Mouse (Mus musculus) liver, postnatal 0 days (tissue): ENCODE data around the gene Pfdn4.

Source experiments
- CTCF ChIP-seq: sonication (generic); IDR thresholded peaks from 2 replicates; pipeline ENCODE4 v1.5.1; 2016; ENCODE audit warnings: antibody characterized with exemption, low read depth
- EP300 ChIP-seq: IDR thresholded peaks from 2 replicates; pipeline ENCODE4 v1.6.1; 2016; ENCODE audit warnings: antibody characterized with exemption, low read depth, mild to moderate bottlenecking

DNA sequence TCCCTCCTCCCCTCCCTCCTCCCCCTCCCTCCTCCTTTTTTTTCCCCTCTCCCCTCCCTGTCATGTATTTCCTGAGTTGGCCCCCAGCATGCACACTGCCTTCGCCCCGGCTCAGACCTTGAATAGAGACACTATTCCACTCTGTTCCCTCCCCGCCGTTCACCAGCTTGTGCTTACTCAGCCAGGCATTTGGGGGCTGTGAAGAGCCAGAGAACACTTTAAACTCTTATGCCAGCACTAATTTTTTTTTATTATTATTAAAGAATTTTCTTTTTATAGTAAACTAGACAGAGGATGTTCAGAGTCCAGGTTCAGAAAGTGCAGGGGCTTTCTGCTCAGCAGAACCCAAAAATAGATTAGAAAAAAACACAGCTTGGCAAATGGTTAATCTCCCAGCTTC is 31.4 kb upstream of the Pfdn4 start:
- TF ChIP-seq CTCF = no peak
- TF ChIP-seq EP300 = no peak
